Mouse (Mus musculus): Measurements from ENCODE around the gene Vmn2r7.
"Not testable (repeated sequence)": the region's sequence is repeated elsewhere in the genome, so short reads cannot be mapped to it uniquely, and the experiment has no call there.

The Vmn2r7 gene

GRCm38 (mm10) chr3:64844665-64845064 lies at the start of gene Vmn2r7:
TSS of gene Vmn2r7 (minus strand) at chr3:64844765.
- DNase-seq (ENCODE audit: low spot score in 2 of 2) = not testable (repeated sequence)

GRCm38 (mm10) chr3:64889725-64890124 lies 45.2 kb upstream of the Vmn2r7 start:
- no peak for DNase-seq (ENCODE audit: low spot score in 2 of 2)

- no peak for DNase-seq (ENCODE audit: low spot score in 2 of 2)
Measured at GRCm38 (mm10) chr3:64878199-64878977, 33.8 kb upstream of the Vmn2r7 start.

GRCm38 (mm10) chr3:64876669-64877068 lies 32.1 kb upstream of the Vmn2r7 start:
- DNase-seq (ENCODE audit: low spot score in 2 of 2) = no peak

GRCm38 (mm10) chr3:64842881-64843280 lies 1.7 kb downstream of the Vmn2r7 start:
- no peak for DNase-seq (ENCODE audit: low spot score in 2 of 2)

DNA sequence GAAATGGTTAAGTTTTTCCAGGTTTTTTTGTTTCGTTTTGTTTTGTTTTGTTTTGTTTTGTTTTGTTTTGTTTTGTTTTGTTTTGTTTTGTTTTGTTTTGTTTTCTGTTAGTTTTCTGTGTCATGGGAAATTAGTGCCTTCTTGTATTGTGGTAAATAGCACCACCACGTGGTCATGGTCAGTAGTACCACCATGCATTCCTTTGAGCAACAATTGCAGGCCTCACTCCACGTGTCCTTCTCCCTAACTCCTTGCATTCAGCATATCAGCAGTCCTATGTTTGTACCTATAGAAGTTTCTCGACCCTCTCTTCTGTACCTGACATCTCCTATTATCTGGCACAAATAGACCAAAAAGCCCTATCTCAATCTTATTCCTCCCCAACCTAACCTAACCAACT lies 2.3 kb downstream of the Vmn2r7 start:
- peak; percentile 73 to 76 for DNase-seq (ENCODE audit: low spot score in 2 of 2)

DNA sequence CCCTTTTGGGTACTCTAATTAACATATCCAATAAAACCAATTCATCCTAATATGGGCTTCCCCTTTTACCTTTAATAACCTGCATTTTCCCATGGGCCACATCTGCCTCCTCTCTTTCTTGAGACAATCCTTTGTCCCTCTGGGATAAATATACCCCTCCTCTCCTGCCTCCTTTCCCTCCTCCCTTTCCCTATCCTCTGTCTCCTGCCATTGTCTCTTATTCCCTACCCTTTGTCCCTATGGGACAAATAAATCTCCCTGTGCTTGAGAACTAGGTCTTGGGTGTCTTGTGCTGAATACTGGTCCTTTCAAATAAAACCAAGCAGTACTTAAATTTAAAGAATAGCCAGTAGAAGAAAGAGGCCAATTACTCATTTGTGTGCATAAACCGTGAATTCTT lies 13.4 kb downstream of the Vmn2r7 start:
- DNase-seq (ENCODE audit: low spot score in 2 of 2) = no peak

GRCm38 (mm10) chr3:64791245-64791591 lies 53.3 kb downstream of the Vmn2r7 start:
- DNase-seq (ENCODE audit: low spot score in 2 of 2) = no peak

GRCm38 (mm10) chr3:64790509-64791244 lies 53.9 kb downstream of the Vmn2r7 start:
- DNase-seq (ENCODE audit: low spot score in 2 of 2) = peak; percentile 79 to 80

GRCm38 (mm10) chr3:64782901-64783300 lies 61.7 kb downstream of the Vmn2r7 start:
- no peak for DNase-seq (ENCODE audit: low spot score in 2 of 2)

DNA sequence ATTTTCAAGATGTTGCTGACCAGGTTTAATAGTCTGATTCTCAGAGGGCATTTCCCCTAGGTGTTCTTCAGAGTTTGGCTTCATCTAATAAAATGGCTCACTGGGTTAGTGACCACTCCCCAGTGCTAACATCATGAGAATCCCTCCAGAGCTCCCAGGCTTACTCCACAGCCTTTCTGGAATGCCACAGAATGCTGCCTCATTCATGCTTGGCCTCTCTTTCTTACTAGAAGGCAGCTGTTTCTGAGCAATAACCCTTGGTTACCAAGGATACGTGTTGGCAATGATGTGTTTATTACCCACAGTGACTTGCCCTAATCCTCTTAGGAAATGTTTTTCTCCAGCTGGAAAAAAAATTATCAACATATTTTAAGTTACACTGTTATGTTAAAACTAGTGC lies 72.4 kb downstream of the Vmn2r7 start:
- no peak for DNase-seq (ENCODE audit: low spot score in 2 of 2)

GRCm38 (mm10) chr3:64756145-64756544 lies 88.4 kb downstream of the Vmn2r7 start:
- DNase-seq (ENCODE audit: low spot score in 2 of 2) = peak; percentile 16 to 38

DNA sequence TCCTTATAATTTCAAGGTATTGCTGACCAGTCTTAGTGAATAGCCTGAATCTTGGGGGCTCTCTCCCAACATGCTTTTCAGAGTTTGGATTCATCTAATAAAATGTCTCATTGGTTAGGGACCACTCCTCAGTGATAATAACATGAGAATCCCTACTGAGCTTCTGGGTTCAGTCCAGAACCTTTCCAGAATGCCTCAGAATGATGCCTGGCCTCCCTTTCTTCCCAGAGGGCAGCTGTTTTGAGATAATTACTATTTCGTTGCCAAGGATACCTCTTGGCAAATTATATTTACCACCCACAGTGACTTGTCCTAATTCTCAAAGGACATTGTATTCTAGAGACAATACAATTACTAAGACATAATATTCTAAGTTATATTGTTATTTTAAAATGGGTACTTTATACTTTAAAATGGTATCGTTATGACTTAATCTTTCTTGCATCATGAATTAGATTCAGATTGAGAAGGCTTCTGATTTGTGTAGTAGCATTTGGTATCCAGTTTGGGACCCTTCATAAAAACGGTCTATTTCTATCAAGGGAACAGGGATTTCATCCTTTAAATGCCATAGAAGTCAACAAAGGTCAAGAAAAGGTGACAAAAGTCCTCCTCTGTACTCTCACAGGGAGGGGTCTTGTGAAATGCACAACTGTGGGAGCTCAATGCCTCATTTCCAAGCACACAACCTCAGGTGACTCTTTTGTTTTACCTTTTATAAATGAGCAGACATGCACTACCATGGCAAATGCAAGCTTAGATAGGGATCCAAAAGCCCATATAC lies 117.2 kb downstream of the Vmn2r7 start:
- not testable (repeated sequence) for DNase-seq (ENCODE audit: low spot score in 2 of 2)

DNA sequence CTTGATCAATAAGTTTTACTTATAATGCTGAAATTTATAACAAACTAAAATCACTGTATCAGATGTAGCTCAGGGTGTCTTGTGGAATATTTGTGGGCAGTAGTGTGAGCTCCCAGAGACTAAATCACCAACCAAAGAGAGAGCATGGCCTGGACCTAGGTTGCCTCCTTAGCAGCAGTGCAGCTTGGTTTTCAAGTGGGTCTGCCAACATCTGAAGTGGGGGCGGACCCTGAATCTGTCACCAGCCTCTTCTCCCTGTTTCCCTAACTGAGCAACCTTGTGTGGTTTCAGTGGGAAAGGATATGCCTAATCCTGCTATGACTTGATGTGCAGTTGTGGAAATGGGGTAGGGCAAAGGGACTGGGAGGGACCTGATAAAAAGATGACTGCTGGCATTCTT lies 118.8 kb downstream of the Vmn2r7 start:
- DNase-seq (ENCODE audit: low spot score in 2 of 2) = not testable (repeated sequence)

DNA sequence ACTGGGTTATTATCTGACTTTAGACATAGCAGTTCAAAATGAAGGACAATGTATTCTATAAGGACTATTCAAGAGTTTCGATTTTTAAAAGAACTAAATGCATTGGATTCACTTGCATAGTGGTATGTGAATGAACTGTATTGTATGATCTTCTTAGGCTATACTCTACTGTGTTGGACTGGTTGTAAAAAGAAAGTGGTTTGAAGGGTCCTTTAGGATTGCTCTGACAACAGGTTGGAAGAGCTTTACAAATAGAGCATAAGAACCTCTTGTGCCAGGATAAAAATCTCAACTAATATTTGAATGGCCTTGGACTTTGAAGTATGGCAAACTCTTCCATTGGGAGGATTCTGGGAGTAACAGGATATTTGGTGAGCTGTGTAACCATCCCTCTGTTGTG lies 168.5 kb downstream of the Vmn2r7 start:
- DNase-seq (ENCODE audit: low spot score in 2 of 2) = not testable (repeated sequence)

Data from right cerebral cortex, adult 2 months (tissue).